Mouse (Mus musculus): ENCODE results near the gene Dner. TPM values are rescaled to one million over a fixed set of nuclear protein-coding genes. Genes with fewer than 3 reads are reported as not detected.

The Dner gene
- total and polyA plus RNA-seq, 3 experiments = not detected

- no peaks in the 10 kb centered on the region for H3K9me3 ChIP-seq (replicated peaks; ENCODE audit: insufficient read depth, low read length)
- no peak overlapping the region for H3K4me3 ChIP-seq (ENCODE audit: control insufficient read depth in 1 of 2, insufficient read depth in 1 of 2, low read depth in 2 of 2, low read length in 2 of 2)
- no peaks in the 10 kb centered on the region; a peak in 1 of 4 replicates for H3K4me1 ChIP-seq (ENCODE audit: control insufficient read depth in 1 of 2, insufficient read depth in 2 of 2, low read length in 2 of 2)
- H3K9ac ChIP-seq (ENCODE audit: control insufficient read depth, low read depth, low read length, poor library complexity, severe bottlenecking) = no peak overlapping the region
- no peaks in the 10 kb centered on the region for H3K79me2 ChIP-seq (ENCODE audit: control insufficient read depth, insufficient read depth, low read length, poor library complexity)
- H3K27me3 ChIP-seq (ENCODE audit: control insufficient read depth in 1 of 2, insufficient read depth in 2 of 2, low read length in 2 of 2) = no peaks in the 10 kb centered on the region
- H3K36me3 ChIP-seq (ENCODE audit: control insufficient read depth in 1 of 2, insufficient read depth in 2 of 2, low read length in 2 of 2) = no peaks in the 10 kb centered on the region
- H3K27ac ChIP-seq (ENCODE audit: control insufficient read depth, low read depth, low read length) = no peak overlapping the region
- DNase-seq (ENCODE audit: low read depth, low spot score) = no peak
- TF ChIP-seq USF1 (IDR thresholded peaks at IDR 0.05; ENCODE audit: low read depth, low read length) (no peak), POLR2AphosphoS5 (IDR thresholded peaks at IDR 0.05; ENCODE audit: borderline replicate concordance, low read depth, low read length) (no peak), ETS1 (IDR thresholded peaks at IDR 0.05; ENCODE audit: low read depth, low read length) (no peak), NELFE (IDR thresholded peaks at IDR 0.05; ENCODE audit: low read depth, low read length) (no peak), MEF2A (IDR thresholded peaks at IDR 0.05; ENCODE audit: extremely low read depth, insufficient replicate concordance, low read depth, low read length, poor library complexity, severe bottlenecking) (no peak), CTCF (IDR thresholded peaks at IDR 0.05 in 2 of 3, conservative IDR thresholded peaks at IDR 0.05 in 1 of 3; ENCODE audit: control insufficient read depth in 1 of 3, insufficient read depth in 1 of 3, low read depth in 2 of 3, low read length in 3 of 3, poor library complexity in 1 of 3, severe bottlenecking in 1 of 3) (no peak), SIN3A (IDR thresholded peaks at IDR 0.05; ENCODE audit: low read length) (no peak), RCOR1 (IDR thresholded peaks at IDR 0.05; ENCODE audit: low read depth, low read length) (no peak)
These were observed 290.3 kb downstream of the Dner start for GRCm38 (mm10) chr1:84405551-84406290.

GRCm38 (mm10) chr1:84404880-84405279 is 291.1 kb downstream of the Dner start:
- Histone ChIP-seq H3K36me3 (ENCODE audit: control insufficient read depth in 1 of 2, insufficient read depth in 2 of 2, low read length in 2 of 2) (no peaks in the 10 kb centered on the region), H3K4me3 (ENCODE audit: control insufficient read depth in 1 of 2, insufficient read depth in 1 of 2, low read depth in 2 of 2, low read length in 2 of 2) (no peak overlapping the region), H3K4me1 (ENCODE audit: control insufficient read depth in 1 of 2, insufficient read depth in 2 of 2, low read length in 2 of 2) (no peaks in the 10 kb centered on the region; a peak in 1 of 4 replicates), H3K27ac (ENCODE audit: control insufficient read depth, low read depth, low read length) (no peak overlapping the region), H3K9me3 (replicated peaks; ENCODE audit: insufficient read depth, low read length) (no peaks in the 10 kb centered on the region), H3K79me2 (ENCODE audit: control insufficient read depth, insufficient read depth, low read length, poor library complexity) (no peaks in the 10 kb centered on the region), H3K27me3 (ENCODE audit: control insufficient read depth in 1 of 2, insufficient read depth in 2 of 2, low read length in 2 of 2) (no peaks in the 10 kb centered on the region), H3K9ac (ENCODE audit: control insufficient read depth, low read depth, low read length, poor library complexity, severe bottlenecking) (no peak overlapping the region)
- DNase-seq (ENCODE audit: low read depth, low spot score) = no peak
- TF ChIP-seq TAL1 (IDR thresholded peaks at IDR 0.05; ENCODE audit: low read length) (no peak), CHD2 (IDR thresholded peaks at IDR 0.05; ENCODE audit: low read length) (no peak), EP300 (IDR thresholded peaks at IDR 0.05; ENCODE audit: low read depth in 1 of 2, low read length in 2 of 2) (no peak), MYB (IDR thresholded peaks at IDR 0.05; ENCODE audit: low read depth, low read length) (no peak), ZC3H11A (IDR thresholded peaks at IDR 0.05; ENCODE audit: low read depth, low read length) (no peak), MAX (IDR thresholded peaks at IDR 0.05; ENCODE audit: low read length) (no peak), UBTF (IDR thresholded peaks at IDR 0.05; ENCODE audit: borderline replicate concordance, insufficient read depth, low read depth, low read length) (no peak), RCOR1 (IDR thresholded peaks at IDR 0.05; ENCODE audit: low read depth, low read length) (no peak), USF2 (IDR thresholded peaks at IDR 0.05; ENCODE audit: borderline replicate concordance in 1 of 2, insufficient read depth in 1 of 2, low read depth in 1 of 2, low read length in 2 of 2) (no peak), ZNF384 (IDR thresholded peaks at IDR 0.05; ENCODE audit: low read depth, low read length) (no peak), HCFC1 (IDR thresholded peaks at IDR 0.05; ENCODE audit: low read depth, low read length) (no peak), MAFK (IDR thresholded peaks at IDR 0.05; ENCODE audit: borderline replicate concordance, low read depth, low read length) (no peak), POLR2A (IDR thresholded peaks at IDR 0.05; ENCODE audit: control insufficient read depth in 1 of 2, insufficient read depth in 1 of 2, low read depth in 1 of 2, low read length in 2 of 2, poor library complexity in 1 of 2) (no peak), POLR2AphosphoS5 (IDR thresholded peaks at IDR 0.05; ENCODE audit: borderline replicate concordance, low read depth, low read length) (no peak), SMC3 (IDR thresholded peaks at IDR 0.05; ENCODE audit: low read depth, low read length) (no peak), USF1 (IDR thresholded peaks at IDR 0.05; ENCODE audit: low read depth, low read length) (no peak), MYC (IDR thresholded peaks at IDR 0.05; ENCODE audit: low read depth, low read length) (no peak), CHD1 (IDR thresholded peaks at IDR 0.05; ENCODE audit: low read depth, low read length) (no peak), CTCF (IDR thresholded peaks at IDR 0.05 in 2 of 3, conservative IDR thresholded peaks at IDR 0.05 in 1 of 3; ENCODE audit: control insufficient read depth in 1 of 3, insufficient read depth in 1 of 3, low read depth in 2 of 3, low read length in 3 of 3, poor library complexity in 1 of 3, severe bottlenecking in 1 of 3) (no peak)

All from MEL (cell line).